Mouse (Mus musculus) thymus, postnatal 25 days (tissue): ENCODE results near the gene H2-Eb1.
A peak's percentile ranks its signal among the peaks of the same experiment; 100 is the strongest.

Source experiments
- DNase-seq: peaks from one replicate; pipeline ENCODE4 v3.0.0; 2022

Gene H2-Eb1

GRCm38 (mm10) chr17:34305380-34306030 is at the start of gene H2-Eb1:
TSS of gene H2-Eb1 (plus strand) at chr17:34305867.
- DNase-seq: peak; percentile 88

GRCm38 (mm10) chr17:34256501-34256900 is 49.2 kb upstream of the H2-Eb1 start:
- DNase-seq: no peak

- peak; percentile 89 for DNase-seq
Observed at GRCm38 (mm10) chr17:34257594-34258375, 47.9 kb upstream of the H2-Eb1 start, which contains the start of gene H2-Ab1. TSS of gene H2-Ab1 (plus strand) at chr17:34257689.

- no peak for DNase-seq
Observed at GRCm38 (mm10) chr17:34260551-34260950, 45.1 kb upstream of the H2-Eb1 start.

- peak; percentile 36 for DNase-seq
Observed at GRCm38 (mm10) chr17:34261502-34261901, 44.2 kb upstream of the H2-Eb1 start.

- DNase-seq: peak; percentile 82
Observed at GRCm38 (mm10) chr17:34263068-34263467, 42.6 kb upstream of the H2-Eb1 start.

GRCm38 (mm10) chr17:34263811-34264371 is 41.8 kb upstream of the H2-Eb1 start:
- peak; percentile 65 for DNase-seq

- DNase-seq: peak; percentile 42
Observed at GRCm38 (mm10) chr17:34264452-34265351, 41.0 kb upstream of the H2-Eb1 start.

GRCm38 (mm10) chr17:34268262-34268661 is 37.4 kb upstream of the H2-Eb1 start:
- DNase-seq: no peak

GRCm38 (mm10) chr17:34268748-34269147 is 36.9 kb upstream of the H2-Eb1 start:
- DNase-seq: no peak

- no peak for DNase-seq
Observed at GRCm38 (mm10) chr17:34269817-34270216, 35.9 kb upstream of the H2-Eb1 start.

GRCm38 (mm10) chr17:34270230-34270629 is 35.4 kb upstream of the H2-Eb1 start:
- DNase-seq: no peak

GRCm38 (mm10) chr17:34270940-34271339 is 34.7 kb upstream of the H2-Eb1 start:
- DNase-seq: no peak

GRCm38 (mm10) chr17:34272102-34272501 is 33.6 kb upstream of the H2-Eb1 start:
- no peak for DNase-seq

GRCm38 (mm10) chr17:34280499-34281038 is 25.1 kb upstream of the H2-Eb1 start:
- no peak for DNase-seq

GRCm38 (mm10) chr17:34281836-34282235 is 23.8 kb upstream of the H2-Eb1 start:
- DNase-seq: no peak

GRCm38 (mm10) chr17:34285371-34285770 is 20.3 kb upstream of the H2-Eb1 start:
- DNase-seq: no peak

- DNase-seq: peak; percentile 69
Observed at GRCm38 (mm10) chr17:34285848-34286247, 19.8 kb upstream of the H2-Eb1 start.

GRCm38 (mm10) chr17:34286501-34286900 is 19.2 kb upstream of the H2-Eb1 start:
- no peak for DNase-seq

GRCm38 (mm10) chr17:34286999-34287398 is 18.7 kb upstream of the H2-Eb1 start:
- no peak for DNase-seq

GRCm38 (mm10) chr17:34287648-34288047 is 18.0 kb upstream of the H2-Eb1 start, which contains the start of gene H2-Aa:
TSS of gene H2-Aa (minus strand) at chr17:34287823.
- peak; percentile 86 for DNase-seq

GRCm38 (mm10) chr17:34288131-34288530 is 17.5 kb upstream of the H2-Eb1 start:
- DNase-seq: no peak
